Mouse (Mus musculus) neural tube, embryonic 15.5 days (tissue): ENCODE results near the gene Zfp94. TPM values are rescaled to one million over a fixed set of nuclear protein-coding genes. Genes with fewer than 3 reads are reported as not detected.
"Not testable (repeated sequence)": the region's sequence is repeated elsewhere in the genome, so short reads cannot be mapped to it uniquely, and the experiment has no call there.

Source experiments
- ATAC-seq: fragments of 200-750 bp; cut with Nextera tagmentation; 2 replicates; pipeline ENCODE4 v1.8.0; 2017; ENCODE audit warnings: mild to moderate bottlenecking, moderate TSS enrichment, moderate library complexity; ENCODE audit not compliant: low FRiP score
- H3K27ac ChIP-seq: fragments of 300-500 bp; sonication (generic); replicated peaks from 2 replicates; pipeline ENCODE4 v1.5.1; 2015; ENCODE audit warnings: mild to moderate bottlenecking, inconsistent platforms
- H3K27me3 ChIP-seq: fragments of 300-500 bp; sonication (generic); replicated peaks from 2 replicates; pipeline ENCODE4 v1.6.1; 2015; ENCODE audit warnings: inconsistent platforms
- H3K36me3 ChIP-seq: fragments of 300-500 bp; sonication (generic); 2 replicates; pipeline ENCODE4 v1.6.1; 2015; ENCODE audit warnings: inconsistent platforms
- H3K4me1 ChIP-seq: fragments of 300-500 bp; sonication (generic); 2 replicates; pipeline ENCODE4 v1.6.1; 2015; ENCODE audit warnings: inconsistent platforms
- H3K4me2 ChIP-seq: fragments of 300-500 bp; sonication (generic); 2 replicates; pipeline ENCODE4 v1.6.1; 2015; ENCODE audit warnings: inconsistent platforms, mild to moderate bottlenecking, moderate library complexity
- H3K4me3 ChIP-seq: fragments of 300-500 bp; sonication (generic); replicated peaks from 2 replicates; pipeline ENCODE4 v1.5.1; 2015; ENCODE audit warnings: mild to moderate bottlenecking, inconsistent platforms
- H3K9ac ChIP-seq: fragments of 300-500 bp; sonication (generic); replicated peaks from 2 replicates; pipeline ENCODE4 v1.6.1; 2015; ENCODE audit warnings: mild to moderate bottlenecking, inconsistent platforms
- H3K9me3 ChIP-seq: fragments of 300-500 bp; sonication (generic); replicated peaks from 2 replicates; pipeline ENCODE4 v1.6.1; 2016; ENCODE audit warnings: inconsistent platforms
- WGBS: fragments of 180-500 bp; shearing (Covaris S2); methylation state at CpG from one replicate; pipeline ENCODE4 v1.1.7; 2015; ENCODE audit warnings: mixed read lengths; 5-methylcytosine and 5-hydroxymethylcytosine counted together
- polyA plus RNA-seq: library from polyadenylated mRNA; unstranded; fragments of >200 nt; fragmentation: Nextera tagmentation; extraction: Ambion mirVana; gene quantifications from 2 replicates; pipeline ENCODE4 v1.2.1, GENCODE M21; 2015

The Zfp94 gene
- polyA plus RNA-seq, 1 experiment from 2014 or later: 20.2 TPM

- no peak for ATAC-seq
- Histone ChIP-seq H3K36me3 (peaks cover 89% of the 10 kb centered on the region), H3K4me3 (no peak overlapping the region), H3K9ac (no peak overlapping the region), H3K4me2 (no peak overlapping the region), H3K9me3 (no peaks in the 10 kb centered on the region), H3K27ac (no peak overlapping the region), H3K4me1 (no peaks in the 10 kb centered on the region), H3K27me3 (no peaks in the 10 kb centered on the region)
- 97% methylated on average over 4 of the region's 4 CpGs for WGBS
Observed at GRCm38 (mm10) chr7:24290106-24290693, 26.3 kb downstream of the Zfp94 start.

DNA sequence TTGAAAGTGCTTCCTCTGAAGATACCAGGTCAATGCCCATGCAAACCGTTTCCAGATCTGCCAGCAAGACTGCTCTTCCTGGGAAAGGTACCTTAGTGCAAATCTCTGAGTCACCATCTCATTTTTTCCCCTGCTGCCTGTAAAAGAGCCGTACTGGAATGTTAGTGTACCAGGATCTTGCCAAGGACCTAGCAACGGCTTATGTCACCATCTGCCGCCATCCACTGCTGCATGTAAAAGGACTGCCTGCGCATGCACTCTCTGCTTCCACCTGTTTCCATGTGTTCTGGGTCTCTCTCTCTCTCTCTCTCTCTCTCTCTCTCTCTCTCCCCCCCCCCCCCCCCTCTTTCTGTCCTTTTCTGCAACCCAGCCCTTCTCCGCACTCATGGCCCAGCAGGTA, 28.0 kb downstream of the Zfp94 start:
- H3K27ac ChIP-seq: no peak overlapping the region
- no peak for ATAC-seq
- no peaks in the 10 kb centered on the region for H3K4me1 ChIP-seq
- peaks cover 72% of the 10 kb centered on the region for H3K36me3 ChIP-seq
- H3K9ac ChIP-seq: no peak overlapping the region
- no peaks in the 10 kb centered on the region for H3K9me3 ChIP-seq
- WGBS: 89% methylated on average over 6 of the region's 6 CpGs
- H3K4me2 ChIP-seq: no peak overlapping the region
- H3K27me3 ChIP-seq: no peaks in the 10 kb centered on the region
- no peak overlapping the region for H3K4me3 ChIP-seq

DNA sequence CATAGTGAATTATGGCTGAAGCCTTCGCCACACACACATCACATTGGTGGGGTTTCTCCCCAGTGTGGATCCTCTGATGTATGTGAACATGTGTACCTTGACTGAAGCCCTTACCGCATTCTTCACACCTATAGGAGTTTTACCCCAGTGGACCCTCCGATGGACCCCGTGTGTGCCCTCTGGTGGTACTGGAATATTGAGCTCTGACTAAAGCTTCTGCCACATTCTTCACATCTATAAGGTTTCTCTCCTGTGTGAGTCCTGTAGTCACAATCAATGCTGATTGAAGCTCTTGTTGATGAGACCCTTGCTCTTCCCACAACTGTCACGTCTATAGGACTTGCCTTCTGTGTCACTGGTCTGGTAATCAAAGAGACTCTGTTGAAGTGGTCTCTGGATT, 28.8 kb downstream of the Zfp94 start:
- Histone ChIP-seq H3K27me3 (no peaks in the 10 kb centered on the region), H3K9me3 (no peaks in the 10 kb centered on the region), H3K36me3 (peaks cover 63% of the 10 kb centered on the region), H3K27ac (no peak overlapping the region), H3K4me2 (no peak overlapping the region), H3K4me3 (no peak overlapping the region), H3K9ac (no peak overlapping the region), H3K4me1 (no peaks in the 10 kb centered on the region)
- WGBS: 82% methylated on average over 5 of the region's 5 CpGs
- ATAC-seq: no peak

DNA sequence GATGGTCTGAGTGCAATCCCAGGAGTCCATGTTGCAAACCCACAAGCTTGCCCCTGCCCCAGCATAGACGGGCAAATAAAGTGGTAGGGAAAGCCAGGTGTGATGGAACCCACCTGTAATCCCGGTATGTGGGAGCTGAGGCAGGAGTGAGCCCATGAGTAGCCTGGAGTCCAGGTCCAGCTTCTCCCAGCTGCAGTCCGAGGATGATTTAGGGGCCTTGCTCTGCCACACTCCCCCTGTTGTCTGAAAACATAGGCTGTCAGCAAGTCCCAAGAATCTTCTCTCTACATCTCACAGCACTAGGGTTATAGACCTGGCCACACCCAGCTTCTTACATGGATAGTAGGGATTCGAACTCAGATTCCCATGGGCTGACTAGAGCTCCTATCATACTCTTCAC, 29.6 kb downstream of the Zfp94 start:
- H3K36me3 ChIP-seq: peaks cover 56% of the 10 kb centered on the region
- H3K27ac ChIP-seq: no peak overlapping the region
- ATAC-seq: no peak
- no peak overlapping the region for H3K9ac ChIP-seq
- H3K27me3 ChIP-seq: no peaks in the 10 kb centered on the region
- no peak overlapping the region for H3K4me3 ChIP-seq
- no peaks in the 10 kb centered on the region for H3K9me3 ChIP-seq
- WGBS: 85% methylated on average over 4 of the region's 4 CpGs
- H3K4me1 ChIP-seq: no peaks in the 10 kb centered on the region
- no peak overlapping the region for H3K4me2 ChIP-seq

DNA sequence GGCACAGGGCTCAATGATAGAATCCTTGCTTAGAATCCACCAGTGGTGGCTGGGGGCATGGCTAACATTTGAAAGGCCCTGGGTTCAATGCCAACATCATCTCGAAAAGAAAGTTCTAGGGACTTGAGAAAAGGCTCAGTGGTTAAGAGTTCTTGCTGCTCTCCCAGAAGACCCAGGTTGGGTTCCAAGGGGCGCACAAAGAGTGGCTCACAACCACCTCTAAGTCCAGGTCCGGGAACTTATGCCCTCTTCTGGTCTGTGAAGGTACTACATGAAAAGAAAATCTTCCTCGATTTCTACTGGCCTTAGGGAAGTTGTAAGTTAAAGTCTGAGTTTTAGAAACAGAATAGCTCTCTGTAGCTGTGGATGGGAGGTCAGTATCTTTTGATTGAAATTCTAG, 30.4 kb downstream of the Zfp94 start:
- Histone ChIP-seq H3K27me3 (no peaks in the 10 kb centered on the region), H3K36me3 (peaks cover 48% of the 10 kb centered on the region), H3K27ac (no peak overlapping the region), H3K4me3 (no peak overlapping the region), H3K4me2 (no peak overlapping the region), H3K4me1 (no peaks in the 10 kb centered on the region), H3K9ac (no peak overlapping the region), H3K9me3 (no peaks in the 10 kb centered on the region)
- ATAC-seq: no peak
- whole genome bisulfite sequencing: 51% methylated on average over 4 of the region's 4 CpGs

DNA sequence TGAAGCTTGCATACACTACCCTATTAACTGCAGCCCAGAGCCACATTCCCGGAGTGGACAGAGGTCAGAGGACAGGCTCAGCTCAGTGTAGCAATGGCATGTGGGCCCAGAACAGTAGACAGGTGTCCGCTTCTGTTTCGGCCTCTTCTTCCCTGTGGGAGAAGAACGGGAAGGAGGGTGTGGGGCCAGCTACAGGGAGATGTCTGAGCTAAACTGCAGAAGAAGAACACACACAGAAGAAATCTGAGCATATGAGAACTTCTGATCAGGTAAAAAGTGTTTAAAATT, 35.7 kb downstream of the Zfp94 start:
- Histone ChIP-seq H3K9me3 (no peaks in the 10 kb centered on the region), H3K4me1 (no peaks in the 10 kb centered on the region), H3K27ac (no peak overlapping the region), H3K36me3 (peaks cover 11% of the 10 kb centered on the region), H3K4me3 (no peak overlapping the region), H3K27me3 (no peaks in the 10 kb centered on the region), H3K9ac (no peak overlapping the region), H3K4me2 (no peak overlapping the region)
- no peak for ATAC-seq
- 75% methylated on average over 4 of the region's 4 CpGs for WGBS

DNA sequence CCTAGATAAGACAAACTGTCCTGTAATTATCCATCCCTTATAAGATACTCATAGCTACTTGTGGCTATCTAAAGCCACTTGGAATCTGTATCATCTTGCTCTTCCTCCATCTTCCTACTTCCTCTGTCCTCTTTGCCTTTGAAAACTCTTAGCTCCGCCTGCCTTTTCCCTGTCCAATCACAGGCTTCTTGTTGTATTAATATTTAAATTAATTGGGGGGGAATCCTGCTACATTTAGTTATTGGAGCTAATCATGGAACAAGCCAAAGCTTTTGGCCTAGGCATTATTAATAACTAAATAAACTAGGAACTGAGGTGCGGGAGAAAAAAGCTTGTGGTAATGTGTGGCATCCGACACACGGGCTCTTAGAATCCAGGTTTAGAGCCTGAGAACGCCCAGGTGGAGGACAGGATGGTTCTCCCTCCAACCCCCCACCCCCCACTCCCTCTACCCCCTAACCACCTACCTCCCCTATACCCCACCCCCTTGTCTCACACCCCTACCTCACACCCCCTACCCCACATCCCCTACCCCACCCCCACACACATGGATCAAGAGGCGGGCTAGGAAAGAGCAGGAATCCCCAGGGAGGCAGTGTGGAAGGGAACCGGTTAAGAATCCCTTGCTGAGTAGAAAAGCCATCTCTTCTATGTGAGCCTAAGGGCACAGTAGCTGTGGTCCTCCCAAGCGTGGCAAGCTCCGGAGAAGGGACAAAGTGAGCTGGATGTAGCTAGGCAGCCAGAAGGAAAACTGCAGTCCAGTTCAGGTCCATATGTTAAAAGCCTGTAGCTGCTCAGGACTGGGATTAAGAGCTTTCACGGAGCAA, 36.2 kb downstream of the Zfp94 start:
- H3K4me2 ChIP-seq: no peak overlapping the region
- no peak overlapping the region for H3K27ac ChIP-seq
- H3K27me3 ChIP-seq: no peaks in the 10 kb centered on the region
- ATAC-seq: no peak
- WGBS: 63% methylated on average over 10 of the region's 10 CpGs
- no peak overlapping the region for H3K9ac ChIP-seq
- H3K4me1 ChIP-seq: no peaks in the 10 kb centered on the region
- peaks cover 14% of the 10 kb centered on the region for H3K36me3 ChIP-seq
- no peaks in the 10 kb centered on the region for H3K9me3 ChIP-seq
- no peak overlapping the region for H3K4me3 ChIP-seq

DNA sequence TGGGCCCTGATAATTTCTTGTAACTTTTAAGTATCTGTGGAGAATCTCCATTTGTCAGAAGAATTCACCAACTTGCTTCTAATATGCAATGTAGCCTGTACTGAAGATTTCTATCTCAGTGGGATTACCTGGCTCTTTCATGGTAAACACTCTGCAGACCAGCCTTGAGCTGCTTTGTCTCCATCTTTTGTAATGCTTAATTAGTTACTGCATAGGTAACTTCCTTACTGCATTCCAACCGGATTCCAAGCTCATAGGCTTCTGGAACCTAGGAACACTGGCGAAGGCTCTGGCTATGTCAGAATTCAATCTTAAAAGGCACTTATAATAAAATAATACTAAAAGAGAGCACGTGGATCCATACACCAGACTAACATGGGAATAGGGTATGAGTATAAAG, 37.7 kb downstream of the Zfp94 start:
- H3K4me1 ChIP-seq, H3K27me3 ChIP-seq, H3K4me3 ChIP-seq, H3K27ac ChIP-seq, H3K9ac ChIP-seq, H3K4me2 ChIP-seq, ATAC-seq, H3K9me3 ChIP-seq: not testable (repeated sequence)
- 86% methylated on average over 3 of the region's 3 CpGs for WGBS
- peaks cover 28% of the 10 kb centered on the region for H3K36me3 ChIP-seq

DNA sequence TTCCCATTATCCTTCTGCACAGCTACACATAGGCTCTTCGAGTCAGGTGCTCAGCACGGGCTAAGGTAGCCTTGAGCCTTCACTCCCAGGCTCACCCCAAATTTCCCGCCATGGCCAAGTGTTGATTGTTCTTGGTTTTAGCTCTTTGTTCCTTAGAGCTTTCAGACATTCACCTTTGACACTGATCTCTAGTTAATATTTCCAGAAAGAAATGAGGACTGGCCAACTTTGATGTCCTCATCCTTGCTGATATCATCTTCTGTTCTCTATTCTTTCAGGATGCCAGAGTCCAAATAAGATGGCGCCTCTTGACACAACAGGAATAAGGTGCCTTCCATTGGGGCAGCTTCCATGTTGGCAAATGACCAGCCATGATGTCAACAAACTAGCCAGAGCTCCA, 42.0 kb downstream of the Zfp94 start:
- H3K27ac ChIP-seq: no peak overlapping the region
- H3K36me3 ChIP-seq: peaks cover 31% of the 10 kb centered on the region
- no peak overlapping the region for H3K9ac ChIP-seq
- no peak for ATAC-seq
- no peak overlapping the region for H3K4me2 ChIP-seq
- 98% methylated on average over 4 of the region's 4 CpGs for WGBS
- H3K4me3 ChIP-seq: no peak overlapping the region
- H3K4me1 ChIP-seq: peaks cover 11% of the 10 kb centered on the region
- no peaks in the 10 kb centered on the region for H3K9me3 ChIP-seq
- no peaks in the 10 kb centered on the region for H3K27me3 ChIP-seq

- 98% methylated on average over 6 of the region's 6 CpGs for WGBS
- H3K4me2 ChIP-seq: peak overlapping the region; percentile 90; the same call in 1 of the 2 replicates
- ATAC-seq: no peak
Observed at GRCm38 (mm10) chr7:24271191-24271590, 45.3 kb downstream of the Zfp94 start.

DNA sequence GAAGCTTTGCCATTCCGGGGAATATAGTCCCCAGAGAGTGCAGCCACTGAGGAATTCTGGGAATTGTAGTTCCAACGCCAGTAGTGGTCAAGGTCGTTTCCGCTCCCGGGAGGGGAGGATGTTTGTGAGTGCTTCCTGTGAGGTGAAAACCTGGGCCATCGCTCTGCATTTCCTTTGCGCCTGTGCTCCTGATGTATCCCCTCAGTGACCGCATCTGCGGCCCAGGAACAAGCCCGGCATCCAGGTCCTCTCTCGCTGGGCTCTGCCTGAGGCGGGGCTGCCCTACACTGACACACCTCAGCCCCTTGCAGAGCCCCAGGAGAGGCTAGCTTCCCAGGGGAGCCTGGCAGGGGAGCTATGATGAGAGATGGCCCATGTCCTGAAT, 46.2 kb downstream of the Zfp94 start, which contains the start of gene Zfp93:
Zfp93 (plus strand) TSS at position 133 of the 385 bp plus-strand sequence.
- Histone ChIP-seq H3K4me2 (peak within 1 kb of the TSS; percentile 90), H3K9ac (peak within 1 kb of the TSS; percentile 84), H3K27ac (peak within 1 kb of the TSS; percentile 86), H3K27me3 (no peaks in the 10 kb centered on the region), H3K4me3 (peak within 1 kb of the TSS; percentile 67), H3K9me3 (no peaks in the 10 kb centered on the region), H3K4me1 (peaks cover 13% of the 10 kb centered on the region), H3K36me3 (peaks cover 19% of the 10 kb centered on the region)
- peak; percentile 92 for ATAC-seq
- 0% methylated on average over 12 of the region's 12 CpGs for WGBS

More at GRCm38 (mm10) chr7:24271191-24271590, 45.3 kb downstream of the Zfp94 start:
- H3K27me3 ChIP-seq: no peaks in the 10 kb centered on the region
- peaks cover 13% of the 10 kb centered on the region for H3K4me1 ChIP-seq
- H3K9ac ChIP-seq: no peak overlapping the region
- H3K27ac ChIP-seq: no peak overlapping the region
- H3K4me3 ChIP-seq: no peak overlapping the region
- no peaks in the 10 kb centered on the region for H3K9me3 ChIP-seq
- H3K36me3 ChIP-seq: peaks cover 24% of the 10 kb centered on the region

DNA sequence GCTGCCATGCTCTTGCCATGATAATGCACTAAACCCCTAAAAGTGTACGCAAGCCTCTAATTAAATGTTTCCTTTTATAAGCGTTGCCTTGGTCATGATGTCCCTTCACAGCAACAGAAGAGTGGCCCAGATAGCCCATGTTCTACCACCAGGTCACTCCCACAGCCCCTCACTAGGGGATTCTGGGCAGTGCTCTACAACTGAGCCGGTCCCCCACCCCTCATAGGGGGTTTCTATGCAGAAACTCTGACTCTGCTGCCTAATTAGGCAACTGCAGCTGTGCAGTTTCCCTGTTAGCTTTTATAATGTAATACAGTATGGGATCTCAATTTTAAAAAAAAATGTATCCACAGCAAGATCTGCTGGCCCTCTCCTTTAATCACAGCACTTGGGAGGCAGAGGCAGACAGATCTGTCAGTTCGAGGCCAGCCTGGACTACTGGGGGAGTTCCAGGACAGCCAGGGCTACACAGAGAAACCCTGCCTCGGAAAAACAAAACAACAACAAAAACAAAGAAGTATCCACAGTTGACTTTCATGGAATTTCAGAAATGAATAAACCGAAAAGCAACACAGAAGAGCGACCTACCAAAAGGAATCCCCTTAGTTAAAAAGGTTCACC, 46.7 kb downstream of the Zfp94 start:
- no peaks in the 10 kb centered on the region for H3K9me3 ChIP-seq
- WGBS: 40% methylated on average over 7 of the region's 7 CpGs
- peaks cover 14% of the 10 kb centered on the region for H3K36me3 ChIP-seq
- peak overlapping the region; percentile 90 for H3K4me2 ChIP-seq
- H3K27me3 ChIP-seq: no peaks in the 10 kb centered on the region
- peak overlapping the region; percentile 67 for H3K4me3 ChIP-seq
- peak overlapping the region; percentile 84 for H3K9ac ChIP-seq
- peaks cover 13% of the 10 kb centered on the region for H3K4me1 ChIP-seq
- peak overlapping the region; percentile 86; the same call in 1 of the 2 replicates for H3K27ac ChIP-seq
- ATAC-seq: peak; percentile 62
